Mouse (Mus musculus) colon, adult 2 months (tissue): ENCODE measurements around the gene Sars. TPM values are rescaled to one million over a fixed set of nuclear protein-coding genes. Genes with fewer than 3 reads are reported as not detected.

Experiments
- polyA plus RNA-seq: library from polyadenylated mRNA; depleted of rRNA; stranded (reverse); fragments of >200 nt; gene quantifications from 2 replicates; pipeline ENCODE4 v1.2.3, GENCODE M21; 2012; rRNA removed

The Sars gene
- 32.2 and 34.6 TPM in 2 replicates for polyA plus RNA-seq

DNA sequence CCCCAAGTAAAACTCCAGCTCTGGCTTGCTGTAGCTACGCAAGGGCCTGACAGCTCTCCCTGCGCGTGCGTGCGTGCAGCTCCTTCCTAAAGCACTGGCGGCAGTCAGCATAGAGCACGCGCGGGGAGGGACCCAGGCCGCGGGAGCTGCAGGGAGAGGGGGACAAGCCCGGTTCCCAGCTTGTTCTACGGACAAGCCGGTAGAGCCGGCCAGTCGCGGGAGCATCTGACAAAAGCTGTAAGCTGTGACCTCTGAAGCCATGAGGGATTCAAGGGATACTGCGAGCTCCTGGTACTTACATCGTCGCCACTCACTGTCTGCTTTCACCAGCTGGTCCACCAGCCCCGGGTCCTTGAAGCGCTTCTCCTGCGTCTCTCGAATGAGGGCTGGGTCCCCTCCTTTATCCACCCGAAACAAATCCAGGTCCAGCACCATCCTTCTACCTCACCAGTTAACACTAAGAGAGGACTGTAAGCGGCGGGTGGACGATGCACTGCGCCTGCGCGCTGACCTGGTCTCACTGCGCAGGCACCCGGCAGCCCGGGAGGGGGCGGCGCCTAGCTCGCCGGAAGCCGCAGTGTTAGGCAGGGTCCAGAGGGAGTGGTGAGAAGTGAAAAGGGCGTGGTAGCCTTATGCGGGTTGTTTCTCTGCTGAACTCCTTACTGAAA lies at the start of gene Sars:
Gene Sars (minus strand): TSS at position 512 of the 668 bp plus-strand sequence.

GRCm38 (mm10) chr3:108414857-108415830 lies 29.9 kb downstream of the Sars start, which contains the start of gene Celsr2:
TSS of gene Celsr2 (minus strand) at chr3:108415552.

DNA sequence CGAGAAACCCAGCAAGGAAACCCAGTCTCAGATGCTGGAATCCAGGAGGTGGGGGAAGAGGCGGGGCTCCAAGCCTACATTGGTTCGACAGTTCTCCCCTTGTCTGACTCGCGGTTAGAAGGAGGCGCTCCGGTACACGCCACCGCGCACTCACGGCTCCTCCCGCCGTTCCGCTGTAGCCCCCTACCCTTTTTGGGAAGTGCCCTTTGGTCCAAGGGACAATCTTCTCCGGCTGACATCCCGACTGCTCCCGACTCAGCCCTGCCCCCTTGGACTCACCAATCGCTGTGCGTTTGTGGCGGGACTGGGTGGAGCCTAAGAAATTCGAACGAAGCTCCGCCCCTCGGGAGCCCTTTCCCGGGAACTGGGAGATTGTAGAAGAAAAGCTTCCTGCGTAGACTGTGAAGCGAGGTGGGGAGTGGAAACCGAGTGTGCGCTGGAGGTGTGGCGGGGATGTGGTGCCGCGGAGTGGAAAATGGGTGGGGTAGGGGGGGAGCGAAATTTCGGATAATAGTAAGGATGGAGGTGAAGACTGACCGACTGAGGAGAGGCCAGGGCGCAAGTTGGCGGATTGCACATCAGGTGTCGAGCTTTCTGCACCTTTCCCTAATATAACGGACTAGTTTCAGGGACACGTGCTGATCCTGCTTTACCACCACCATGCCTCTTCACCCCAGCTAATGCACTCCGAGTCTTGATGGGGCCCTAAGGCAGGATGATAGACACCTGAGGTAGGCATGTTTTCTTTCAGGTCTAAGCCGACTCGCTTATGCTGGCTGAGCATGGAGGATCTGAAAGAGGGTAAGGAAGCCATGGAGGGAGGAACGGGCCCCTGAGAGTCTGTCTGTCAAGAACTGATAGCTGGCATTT lies 61.3 kb downstream of the Sars start, which contains the start of gene Psrc1:
Gene Psrc1 (plus strand): TSS at position 355 of the 870 bp plus-strand sequence.

Other genes with a start within 250 kb of the Sars start
- gene Cyb561d1, start 244.0 kb downstream of the Sars start, polyA plus RNA-seq = 10.4 and 13.1 TPM in 2 replicates
- gene Atxn7l2, start 234.3 kb downstream of the Sars start, polyA plus RNA-seq = 5.9 and 7.4 TPM in 2 replicates
- 0.66 and 0.67 TPM in 2 replicates for gene Sypl2, start 218.6 kb downstream of the Sars start, polyA plus RNA-seq
- gene Psma5, start 188.3 kb downstream of the Sars start, polyA plus RNA-seq = 22.6 and 23.4 TPM in 2 replicates
- 105 and 121 TPM in 2 replicates for gene Sort1, start 161.1 kb downstream of the Sars start, polyA plus RNA-seq
- gene Mybphl, start 80.3 kb downstream of the Sars start, polyA plus RNA-seq = not detected in 2 replicates
- gene Psrc1, start 61.4 kb downstream of the Sars start, polyA plus RNA-seq = 4.6 and 4.7 TPM in 2 replicates
- 6.6 and 7.8 TPM in 2 replicates for gene Celsr2, start 29.7 kb downstream of the Sars start, polyA plus RNA-seq
- 0.25 TPM in 1 of 2 replicates, not detected in the other for gene 1700013F07Rik, start 88.9 kb upstream of the Sars start, polyA plus RNA-seq
- 100 and 113 TPM in 2 replicates for gene 5330417C22Rik, start 91.3 kb upstream of the Sars start, polyA plus RNA-seq
- 4.5 and 5.4 TPM in 2 replicates for gene Tmem167b, start 117.3 kb upstream of the Sars start, polyA plus RNA-seq
- gene Taf13, start 126.5 kb upstream of the Sars start, polyA plus RNA-seq = 1.3 and 1.8 TPM in 2 replicates
- gene Wdr47, start 146.1 kb upstream of the Sars start, polyA plus RNA-seq = 2.5 and 2.7 TPM in 2 replicates
- 22.7 and 27.9 TPM in 2 replicates for gene Clcc1, start 208.7 kb upstream of the Sars start, polyA plus RNA-seq